Mouse (Mus musculus): Measurements from ENCODE around the gene Dusp1.

Gene Dusp1

GRCm38 (mm10) chr17:26584558-26585136, 22.7 kb upstream of the Dusp1 start:
- in situ Hi-C loops (cut with MboI; ENCODE audit: low sequenced_read_pairs): no loop called here

- in situ Hi-C loops (cut with MboI; ENCODE audit: low sequenced_read_pairs): no loop called here
Observed at GRCm38 (mm10) chr17:26584063-26584462, 22.1 kb upstream of the Dusp1 start.

DNA sequence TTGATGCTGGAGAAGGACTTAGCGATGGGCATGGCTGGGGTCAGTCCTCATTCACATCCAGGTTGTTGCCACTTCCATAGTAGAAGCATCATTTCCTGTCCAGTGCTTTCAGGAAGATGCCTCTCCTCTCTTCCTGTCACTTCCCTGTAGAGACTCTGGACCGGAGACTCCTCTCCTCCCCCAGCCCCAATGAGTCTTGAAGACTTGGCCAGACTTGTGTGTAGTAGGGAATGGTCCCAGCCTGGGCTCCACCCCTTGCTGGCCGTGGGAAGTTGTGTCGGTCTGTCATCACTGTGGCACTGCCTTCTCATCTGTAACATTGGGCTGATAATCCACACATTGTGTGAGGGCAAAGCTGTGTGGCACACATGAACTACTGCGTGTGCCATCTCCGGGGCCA, 21.7 kb upstream of the Dusp1 start:
- in situ Hi-C loops (cut with MboI; ENCODE audit: low sequenced_read_pairs): no loop called here

DNA sequence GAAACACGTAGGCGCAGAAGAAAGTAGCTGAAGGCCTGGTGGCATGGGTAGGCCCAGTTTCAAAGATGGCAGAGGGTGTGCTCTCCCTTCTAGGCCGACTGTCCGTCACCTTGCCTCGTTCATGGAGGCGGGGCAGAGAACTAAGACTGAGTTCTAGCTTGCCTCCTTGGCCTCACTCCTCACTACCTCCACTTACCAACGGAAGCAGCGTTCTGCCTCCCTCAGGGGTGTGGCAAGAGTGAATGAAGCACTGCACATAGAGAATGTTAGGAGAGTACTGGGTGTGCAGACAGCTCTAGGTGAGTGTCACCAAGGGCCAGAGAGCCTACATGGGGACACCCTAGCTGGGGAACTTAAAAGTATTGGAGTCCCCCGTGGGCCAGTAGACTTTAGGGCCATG, 21.1 kb upstream of the Dusp1 start:
- in situ Hi-C loops (cut with MboI; ENCODE audit: low sequenced_read_pairs): no loop called here

- in situ Hi-C loops (cut with MboI; ENCODE audit: low sequenced_read_pairs): no loop called here
Observed at GRCm38 (mm10) chr17:26582297-26582696, 20.4 kb upstream of the Dusp1 start.

DNA sequence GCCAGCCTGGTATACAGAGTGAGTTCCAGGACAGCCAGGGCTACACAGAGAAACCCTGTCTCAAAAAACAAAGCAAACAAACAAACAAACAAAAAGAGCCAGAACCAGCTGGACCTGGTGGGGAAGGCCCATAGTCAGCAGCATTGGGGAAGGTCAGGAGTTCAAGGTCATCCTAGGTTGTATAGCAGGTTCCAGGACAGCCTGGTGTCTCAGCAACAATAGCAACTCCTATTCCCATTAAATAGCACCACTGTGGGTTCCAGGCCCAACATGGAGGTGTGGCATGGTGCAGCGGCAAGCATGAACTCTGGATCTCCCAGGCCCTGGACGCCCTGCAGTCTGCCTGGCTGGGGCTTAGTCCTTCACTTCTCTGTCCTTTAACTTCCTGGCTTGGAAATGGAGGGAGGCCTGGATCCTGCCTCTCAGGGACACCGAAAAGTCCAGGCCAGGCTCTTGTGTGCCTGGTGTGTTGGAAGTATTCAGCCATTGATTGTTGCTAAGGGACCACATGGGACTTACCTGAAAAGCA, 19.0 kb upstream of the Dusp1 start:
- in situ Hi-C loops (cut with MboI; ENCODE audit: low sequenced_read_pairs): no loop called here

DNA sequence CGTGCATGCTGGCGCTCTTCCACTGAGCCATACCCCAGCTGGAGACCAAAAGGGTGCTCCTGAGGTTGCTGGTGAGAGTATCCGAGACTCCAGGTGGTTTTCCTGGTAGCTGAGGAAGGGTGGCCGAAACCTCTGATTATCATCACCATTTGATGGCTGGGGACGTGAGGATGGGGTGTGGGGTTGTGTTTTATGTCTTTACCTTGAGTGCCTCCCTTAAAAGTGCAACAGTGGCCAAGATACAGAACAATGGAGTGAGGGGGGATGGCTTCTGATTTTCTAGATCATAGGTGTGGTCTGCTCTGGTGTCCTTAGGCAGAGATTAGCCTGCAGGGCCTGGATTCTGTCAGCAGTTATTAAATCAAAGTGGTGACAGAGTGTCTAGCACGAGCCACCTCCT, 17.5 kb upstream of the Dusp1 start:
- in situ Hi-C loops (cut with MboI; ENCODE audit: low sequenced_read_pairs): no loop called here

DNA sequence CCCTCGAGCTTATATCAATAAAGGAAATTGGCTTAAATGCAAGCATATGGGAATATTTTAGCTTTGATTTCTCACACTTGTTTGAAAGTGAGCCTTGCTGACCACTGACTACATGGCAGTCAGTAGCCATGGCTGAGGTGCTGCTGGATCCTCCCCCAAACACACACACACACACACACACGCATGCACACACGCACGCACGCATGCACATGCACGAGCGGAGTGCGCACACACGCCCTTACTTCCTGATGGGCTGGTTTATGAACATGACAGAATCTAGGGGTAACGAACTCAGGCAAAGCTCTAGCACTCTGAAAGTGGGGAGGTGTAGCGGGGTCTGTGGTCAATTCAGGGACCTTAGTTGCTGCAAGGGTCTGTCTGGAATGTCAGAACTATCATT, 16.8 kb upstream of the Dusp1 start:
- in situ Hi-C loops (cut with MboI; ENCODE audit: low sequenced_read_pairs): no loop called here

- in situ Hi-C loops (cut with MboI; ENCODE audit: low sequenced_read_pairs): no loop called here
Observed at GRCm38 (mm10) chr17:26578162-26578561, 16.2 kb upstream of the Dusp1 start.

- in situ Hi-C loops (cut with MboI; ENCODE audit: low sequenced_read_pairs): no loop called here
Observed at GRCm38 (mm10) chr17:26577309-26577708, 15.4 kb upstream of the Dusp1 start.

DNA sequence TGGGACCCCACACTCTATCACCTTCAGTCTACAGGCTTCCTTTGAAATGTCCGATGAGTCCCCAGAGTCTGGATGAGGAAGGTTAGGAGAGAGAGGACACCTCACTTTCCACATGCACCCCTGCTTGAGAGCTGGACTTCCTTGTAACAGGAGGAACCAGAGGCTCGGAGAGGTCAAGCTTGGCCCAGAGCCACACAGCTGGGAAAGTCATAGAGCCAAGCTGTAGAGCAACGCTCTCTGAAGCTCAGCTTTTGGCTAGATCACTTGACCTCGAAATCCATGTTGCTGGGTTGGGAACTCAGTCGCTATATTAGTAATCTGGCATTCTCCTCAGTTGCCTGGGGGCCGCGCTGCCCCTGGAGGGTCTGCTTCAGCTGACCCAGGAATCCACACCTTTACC, 14.9 kb upstream of the Dusp1 start:
- in situ Hi-C loops (cut with MboI; ENCODE audit: low sequenced_read_pairs): no loop called here

DNA sequence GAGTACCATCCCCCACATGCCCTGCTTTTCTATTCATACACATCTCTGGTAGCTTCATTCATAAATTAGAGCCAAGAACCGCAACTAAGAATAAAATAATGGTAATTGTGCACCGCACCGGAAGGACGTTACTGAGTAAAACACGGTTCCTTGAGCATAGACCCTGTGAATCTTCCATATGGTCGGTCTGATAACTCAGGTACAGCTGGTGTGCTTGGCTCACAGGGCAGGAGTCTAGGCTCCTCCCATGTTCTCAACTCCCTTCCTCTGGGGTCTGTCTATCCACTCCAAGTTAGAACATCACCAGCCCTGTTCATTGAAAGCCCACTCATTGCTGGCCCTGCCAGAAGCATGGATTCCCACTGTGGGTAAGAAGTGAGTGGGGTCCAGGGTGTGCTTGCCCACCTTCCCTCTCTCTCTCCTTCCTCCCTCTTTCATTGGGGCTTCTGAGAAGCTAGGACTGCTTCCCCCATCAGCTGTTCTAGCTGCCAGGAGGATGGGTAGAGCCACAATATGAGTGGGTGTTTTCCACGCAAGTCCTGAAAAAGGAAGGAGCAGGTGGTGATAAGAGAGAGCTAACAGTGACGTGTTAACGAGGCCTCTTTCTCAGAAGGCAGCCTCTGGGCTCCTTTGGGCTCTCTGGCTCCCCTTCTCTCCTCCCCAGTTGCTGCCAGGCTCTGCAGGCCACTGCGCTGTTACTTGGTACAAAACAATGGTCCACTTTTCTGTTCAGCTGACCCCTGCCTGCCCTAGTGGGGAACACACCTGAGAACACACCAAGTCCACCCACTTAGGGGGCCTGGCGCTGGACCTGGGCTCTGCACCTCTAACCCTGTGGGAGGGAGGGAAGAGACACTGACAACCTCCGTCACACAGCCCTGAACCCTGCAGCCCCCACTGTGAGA, 14.1 kb upstream of the Dusp1 start:
- in situ Hi-C loops (cut with MboI; ENCODE audit: low sequenced_read_pairs): no loop called here

GRCm38 (mm10) chr17:26574701-26575100, 12.8 kb upstream of the Dusp1 start:
- in situ Hi-C loops (cut with MboI; ENCODE audit: low sequenced_read_pairs): no loop called here

GRCm38 (mm10) chr17:26574118-26574517, 12.2 kb upstream of the Dusp1 start:
- in situ Hi-C loops (cut with MboI; ENCODE audit: low sequenced_read_pairs): no loop called here

GRCm38 (mm10) chr17:26572265-26572664, 10.3 kb upstream of the Dusp1 start:
- in situ Hi-C loops (cut with MboI; ENCODE audit: low sequenced_read_pairs): no loop called here

- in situ Hi-C loops (cut with MboI; ENCODE audit: low sequenced_read_pairs): no loop called here
Observed at GRCm38 (mm10) chr17:26571377-26571776, 9.4 kb upstream of the Dusp1 start.

DNA sequence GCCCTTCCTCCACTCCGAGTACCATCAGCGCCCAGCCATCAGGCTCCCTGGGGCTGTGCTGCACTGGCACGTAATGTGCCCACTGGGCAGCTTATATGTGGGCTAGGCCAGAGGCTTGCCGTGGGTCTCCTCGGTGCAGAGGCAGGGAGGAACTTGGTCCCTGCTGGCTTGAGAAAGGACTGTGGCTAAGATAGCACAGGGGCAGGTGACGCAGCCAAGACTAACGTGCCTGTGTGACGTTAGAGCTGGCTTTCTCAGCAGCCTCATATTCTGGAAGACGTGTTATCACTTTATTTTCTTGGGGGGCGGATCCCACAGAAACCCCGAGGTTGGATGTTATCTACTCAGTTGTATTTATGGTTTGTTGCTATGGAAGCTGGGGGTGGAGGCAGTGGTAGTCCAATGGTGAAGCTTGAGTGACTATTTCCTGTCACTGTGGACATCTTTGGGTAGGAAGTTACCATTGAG, 8.8 kb upstream of the Dusp1 start:
- in situ Hi-C loops (cut with MboI; ENCODE audit: low sequenced_read_pairs): no loop called here

GRCm38 (mm10) chr17:26569594-26570350, 7.8 kb upstream of the Dusp1 start:
- in situ Hi-C loops (cut with MboI; ENCODE audit: low sequenced_read_pairs): no loop called here

- in situ Hi-C loops (cut with MboI; ENCODE audit: low sequenced_read_pairs): no loop called here
Observed at GRCm38 (mm10) chr17:26567818-26568173, 5.9 kb upstream of the Dusp1 start.

- in situ Hi-C loops (cut with MboI; ENCODE audit: low sequenced_read_pairs): no loop called here
Observed at GRCm38 (mm10) chr17:26567142-26567817, 5.4 kb upstream of the Dusp1 start.

GRCm38 (mm10) chr17:26564439-26564838, 2.5 kb upstream of the Dusp1 start:
- in situ Hi-C loops (cut with MboI; ENCODE audit: low sequenced_read_pairs): no loop called here
